Mouse (Mus musculus) myocyte (in vitro differentiated cells): Measurements from ENCODE around the gene H2-M11.

Source experiments
- E2F4 ChIP-seq: IDR thresholded peaks from one replicate; pipeline ENCODE4 v1.6.1; 2011; ENCODE audit warnings: mild to moderate bottlenecking, control low read depth, moderate library complexity; ENCODE audit not compliant: insufficient read depth
- MYOG ChIP-seq, 3 experiments: IDR thresholded peaks; one replicate each; pipeline ENCODE4 v1.6.1; 2011; ENCODE audit warnings: control low read depth in 2 of 3, low read depth in 2 of 3, mild to moderate bottlenecking in 2 of 3; ENCODE audit not compliant: insufficient read length in 2 of 3, control insufficient read depth in 1 of 3, insufficient read depth in 1 of 3
- POLR2A ChIP-seq: IDR thresholded peaks from one replicate; pipeline ENCODE4 v1.6.1; 2011; ENCODE audit warnings: low read depth, mild to moderate bottlenecking, control low read depth, moderate library complexity; ENCODE audit not compliant: insufficient read length

- TF ChIP-seq POLR2A, result no peak
- TF ChIP-seq MYOG (IDR thresholded peaks at IDR 0.05; ENCODE audit: control insufficient read depth in 1 of 3, insufficient read depth in 1 of 3, insufficient read length in 2 of 3, low read depth in 2 of 3), result no peak
- TF ChIP-seq E2F4, result no peak
Measured at GRCm38 (mm10) chr17:36503910-36504309, 43.0 kb upstream of the H2-M11 start.
